Mouse (Mus musculus): ENCODE data around the gene Erbin.

GRCm38 (mm10) chr13:103951393-103951792 lies 31.1 kb upstream of the Erbin start:
- TF ChIP-seq POLR2A (IDR thresholded peaks at IDR 0.05; ENCODE audit: low read depth, low read length): no peak
- TF ChIP-seq CTCF (IDR thresholded peaks at IDR 0.05; ENCODE audit: borderline replicate concordance, insufficient read depth, low read length): no peak

All from embryonic fibroblast, embryonic 13.5 days (primary cell).